Mouse (Mus musculus) mesoderm, embryonic 11.5 days (tissue): ENCODE measurements around the gene Csmd2.
"Not testable (repeated sequence)": the region's sequence is repeated elsewhere in the genome, so short reads cannot be mapped to it uniquely, and the experiment has no call there.

Source experiments
- DNase-seq: peaks from one replicate; pipeline ENCODE4 v3.0.0-alpha.2; 2012; ENCODE audit warnings: low read depth, low spot score

Gene Csmd2

GRCm38 (mm10) chr4:128611726-128612125 is 624.1 kb downstream of the Csmd2 start:
- DNase-seq = not testable (repeated sequence)

GRCm38 (mm10) chr4:128613326-128613725 is 625.7 kb downstream of the Csmd2 start:
- DNase-seq = peak; percentile 78

GRCm38 (mm10) chr4:128615761-128616160 is 628.1 kb downstream of the Csmd2 start:
- no peak for DNase-seq
